Mouse (Mus musculus): ENCODE data around the gene Ccdc173.

Ccdc173 gene

GRCm38 (mm10) chr2:69790285-69790684 is 910 bp upstream of the Ccdc173 start:
- in situ Hi-C loops (cut with MboI, MseI), result no loop called here

- in situ Hi-C loops (cut with MboI, MseI), result no loop called here
Observed at GRCm38 (mm10) chr2:69788974-69789373, 401 bp downstream of the Ccdc173 start.

GRCm38 (mm10) chr2:69778836-69779177 is 10.6 kb downstream of the Ccdc173 start:
- in situ Hi-C loops (cut with MboI, MseI), result no loop called here

GRCm38 (mm10) chr2:69777985-69778835 is 11.2 kb downstream of the Ccdc173 start:
- in situ Hi-C loops (cut with MboI, MseI), result no loop called here

- in situ Hi-C loops (cut with MboI, MseI), result no loop called here
Observed at GRCm38 (mm10) chr2:69773331-69773730, 16.0 kb downstream of the Ccdc173 start.

- in situ Hi-C loops (cut with MboI, MseI), result no loop called here
Observed at GRCm38 (mm10) chr2:69764716-69765115, 24.7 kb downstream of the Ccdc173 start.

- in situ Hi-C loops (cut with MboI, MseI), result no loop called here
Observed at GRCm38 (mm10) chr2:69763340-69763739, 26.0 kb downstream of the Ccdc173 start.

- in situ Hi-C loops (cut with MboI, MseI), result no loop called here
Observed at GRCm38 (mm10) chr2:69760980-69761379, 28.4 kb downstream of the Ccdc173 start.

GRCm38 (mm10) chr2:69745091-69745490 is 44.3 kb downstream of the Ccdc173 start:
- in situ Hi-C loops (cut with MboI, MseI), result no loop called here

- in situ Hi-C loops (cut with MboI, MseI), result no loop called here
Observed at GRCm38 (mm10) chr2:69723519-69723825, 65.9 kb downstream of the Ccdc173 start.

GRCm38 (mm10) chr2:69722650-69723518 is 66.5 kb downstream of the Ccdc173 start:
- in situ Hi-C loops (cut with MboI, MseI), result no loop called here

GRCm38 (mm10) chr2:69722273-69722649 is 67.1 kb downstream of the Ccdc173 start, which contains the start of gene Ppig:
TSS of gene Ppig (plus strand) at chr2:69722545.
- in situ Hi-C loops (cut with MboI, MseI), result no loop called here

- in situ Hi-C loops (cut with MboI, MseI), result no loop called here
Observed at GRCm38 (mm10) chr2:69719121-69719520, 70.3 kb downstream of the Ccdc173 start.

GRCm38 (mm10) chr2:69716483-69716882 is 72.9 kb downstream of the Ccdc173 start:
- in situ Hi-C loops (cut with MboI, MseI), result no loop called here

- in situ Hi-C loops (cut with MboI, MseI), result loop anchor here (5.0 kb wide), 1 partner anchor 1237 kb away; no protein-coding TSS in a partner anchor
Observed at GRCm38 (mm10) chr2:69714126-69714525, 75.2 kb downstream of the Ccdc173 start.

GRCm38 (mm10) chr2:69713626-69714014 is 75.8 kb downstream of the Ccdc173 start:
- in situ Hi-C loops (cut with MboI, MseI), result loop anchor here (5.0 kb wide), 1 partner anchor 1236 kb away; no protein-coding TSS in a partner anchor

GRCm38 (mm10) chr2:69712981-69713625 is 76.3 kb downstream of the Ccdc173 start, which contains the start of gene Fastkd1:
TSS of gene Fastkd1 (minus strand) at chr2:69713516.
- in situ Hi-C loops (cut with MboI, MseI), result loop anchor here (5.0 kb wide), 1 partner anchor 1236 kb away; no protein-coding TSS in a partner anchor

GRCm38 (mm10) chr2:69712171-69712570 is 77.2 kb downstream of the Ccdc173 start:
- in situ Hi-C loops (cut with MboI, MseI), result loop anchor here (5.0 kb wide), 1 partner anchor 1235 kb away; no protein-coding TSS in a partner anchor

All from T-helper 1 cell (primary cell).